Mouse (Mus musculus) spleen, postnatal 10 days (tissue): Measurements from ENCODE around the gene Gm8220.
"Not testable (repeated sequence)": the region's sequence is repeated elsewhere in the genome, so short reads cannot be mapped to it uniquely, and the experiment has no call there.

Experiments used
- DNase-seq, 2 experiments: peaks; one replicate each; pipeline ENCODE4 v3.0.0; 2021 to 2022; ENCODE audit warnings: low spot score in 2 of 2

The Gm8220 gene

GRCm38 (mm10) chr14:44285280-44285679 lies at the start of gene Gm8220:
Gm8220 (plus strand) TSS chr14:44285580.
- not testable (repeated sequence) for DNase-seq

- DNase-seq, result no peak
Observed at GRCm38 (mm10) chr14:44248039-44248438, 37.3 kb upstream of the Gm8220 start.

- not testable (repeated sequence) for DNase-seq
Observed at GRCm38 (mm10) chr14:44312049-44312448, 26.7 kb downstream of the Gm8220 start.

GRCm38 (mm10) chr14:44338484-44338883 lies 53.1 kb downstream of the Gm8220 start, which contains the start of gene Gm5930:
Gm5930 (minus strand) TSS chr14:44338584.
- not testable (repeated sequence) for DNase-seq
